Mouse (Mus musculus) ES-E14 (cell line): ENCODE measurements around the gene Pcnx3. TPM values are rescaled to one million over a fixed set of nuclear protein-coding genes. Genes with fewer than 3 reads are reported as not detected.
A peak's percentile ranks its signal among the peaks of the same experiment; 100 is the strongest.

Experiments used
- DNase-seq: peaks from one replicate; pipeline ENCODE4 v3.0.0-alpha.2; 2013; ENCODE audit warnings: low read depth, low spot score
- H3K27ac ChIP-seq: 2 replicates; pipeline ENCODE4 v1.5.1; 2012; ENCODE audit warnings: low read depth, mild to moderate bottlenecking, low read length, moderate library complexity, mixed read lengths; ENCODE audit not compliant: poor library complexity, insufficient read depth, severe bottlenecking
- H3K36me3 ChIP-seq: 2 replicates; pipeline ENCODE4 v1.6.1; 2012; ENCODE audit warnings: mild to moderate bottlenecking, low read length, moderate library complexity, mixed read lengths; ENCODE audit not compliant: control insufficient read depth, poor library complexity, insufficient read depth, severe bottlenecking
- H3K4me1 ChIP-seq, 2 experiments: fragments of 150-350 bp in 1 of 2; sonication (generic) in 1 of 2; 2 replicates each; pipeline ENCODE4 v1.6.1; 2012; ENCODE audit warnings: low read length in 2 of 2, mild to moderate bottlenecking in 1 of 2, mixed read lengths in 1 of 2; ENCODE audit not compliant: control insufficient read depth in 2 of 2, insufficient read depth in 2 of 2, poor library complexity in 1 of 2
- H3K4me3 ChIP-seq, 2 experiments: fragments of 150-350 bp in 1 of 2; sonication (generic) in 1 of 2; 2 replicates each; pipeline ENCODE4 v1.5.1; 2012; ENCODE audit warnings: low read length in 2 of 2, low read depth in 1 of 2, mild to moderate bottlenecking in 1 of 2, mixed read lengths in 1 of 2; ENCODE audit not compliant: insufficient read depth in 1 of 2, poor library complexity in 1 of 2, severe bottlenecking in 1 of 2
- H3K9ac ChIP-seq: 2 replicates; pipeline ENCODE4 v1.6.1; 2012; ENCODE audit warnings: low read depth, mild to moderate bottlenecking, low read length, mixed read lengths; ENCODE audit not compliant: poor library complexity, insufficient read depth, severe bottlenecking
- H3K9me3 ChIP-seq: fragments of 150-350 bp; sonication (generic); 2 replicates; pipeline ENCODE4 v1.6.1; 2012; ENCODE audit warnings: low read depth, mild to moderate bottlenecking, low read length; ENCODE audit not compliant: control insufficient read depth, insufficient read depth
- CHD2 ChIP-seq: IDR thresholded peaks from 2 replicates; pipeline ENCODE4 v1.6.1; 2014; ENCODE audit warnings: mild to moderate bottlenecking, low read depth, low read length, inconsistent platforms
- HCFC1 ChIP-seq: IDR thresholded peaks from 2 replicates; pipeline ENCODE4 v1.6.1; 2012; ENCODE audit warnings: low read length, inconsistent platforms, borderline replicate concordance; ENCODE audit not compliant: insufficient read depth
- MAFK ChIP-seq: IDR thresholded peaks from 2 replicates; pipeline ENCODE4 v1.6.1; 2014; ENCODE audit warnings: mild to moderate bottlenecking, low read depth, low read length, inconsistent platforms; ENCODE audit not compliant: insufficient read depth
- ZC3H11A ChIP-seq: IDR thresholded peaks from 2 replicates; pipeline ENCODE4 v1.6.1; 2012; ENCODE audit warnings: low read depth, mild to moderate bottlenecking, inconsistent platforms, low read length, borderline replicate concordance
- ZNF384 ChIP-seq: IDR thresholded peaks from 2 replicates; pipeline ENCODE4 v1.6.1; 2012; ENCODE audit warnings: low read depth, low read length, inconsistent platforms
- in situ Hi-C, 2 experiments: fragments of 600-800 bp; cut with MboI; formaldehyde crosslinking; loops; one replicate each; pipeline ENCODE4 v1.15.1; 2025; ENCODE audit warnings: low sequenced_read_pairs in 2 of 2, inconsistent platforms in 1 of 2; ENCODE audit not compliant: unreplicated experiment in 2 of 2
- total RNA-seq: library from RNA; depleted of rRNA; stranded (reverse); fragments of 300-350 nt; gene quantifications from 2 replicates; pipeline ENCODE4 v1.2.3, GENCODE M21; 2012

Pcnx3 gene
- total RNA-seq, 1 experiment: 63.9 TPM

- no peak overlapping the region for H3K9ac ChIP-seq
- H3K4me1 ChIP-seq: peaks cover 2 to 19% of the 10 kb centered on the region in 2 experiments; a peak in 2 of 4 replicates
- no peak overlapping the region for H3K4me3 ChIP-seq
- DNase-seq: no peak
- H3K36me3 ChIP-seq: peaks cover 3% of the 10 kb centered on the region; the same call in 1 of the 2 replicates
- TF ChIP-seq ZC3H11A (no peak), HCFC1 (no peak), CHD2 (no peak), MAFK (no peak), ZNF384 (no peak)
- no peaks in the 10 kb centered on the region for H3K9me3 ChIP-seq
- in situ Hi-C loops: no loop called here
- H3K27ac ChIP-seq: no peak overlapping the region
Measured at GRCm38 (mm10) chr19:5722848-5723425, 34.2 kb upstream of the Pcnx3 start.

- DNase-seq: no peak
- Histone ChIP-seq H3K9me3 (no peaks in the 10 kb centered on the region), H3K9ac (no peak overlapping the region), H3K27ac (peak overlapping the region; percentile 9; the same call in 1 of the 2 replicates), H3K4me1 (peaks cover 2 to 13% of the 10 kb centered on the region in 2 experiments; a peak in 2 of 4 replicates), H3K36me3 (peaks cover 3% of the 10 kb centered on the region; the same call in 1 of the 2 replicates), H3K4me3 (no peak overlapping the region)
- TF ChIP-seq ZC3H11A (no peak), MAFK (no peak), HCFC1 (no peak), ZNF384 (no peak), CHD2 (no peak)
- in situ Hi-C loops: no loop called here
Measured at GRCm38 (mm10) chr19:5721233-5721632, 32.5 kb upstream of the Pcnx3 start.

GRCm38 (mm10) chr19:5716955-5717354 is 28.2 kb upstream of the Pcnx3 start:
- in situ Hi-C loops: no loop called here
- H3K27ac ChIP-seq: no peak overlapping the region
- H3K4me1 ChIP-seq: peaks cover 2 to 7% of the 10 kb centered on the region in 2 experiments; a peak in 2 of 4 replicates
- no peak for DNase-seq
- H3K36me3 ChIP-seq: peaks cover 3% of the 10 kb centered on the region; the same call in 1 of the 2 replicates
- TF ChIP-seq HCFC1 (no peak), MAFK (no peak)
- no peaks in the 10 kb centered on the region for H3K9me3 ChIP-seq
- H3K9ac ChIP-seq: no peak overlapping the region
- no peak overlapping the region for H3K4me3 ChIP-seq

GRCm38 (mm10) chr19:5715793-5716688 is 27.3 kb upstream of the Pcnx3 start:
- no peak for DNase-seq
- peak overlapping the region; percentile 42 to 57; a peak in 3 of 4 replicates for H3K4me3 ChIP-seq
- H3K27ac ChIP-seq: no peak overlapping the region
- in situ Hi-C loops: no loop called here
- H3K9ac ChIP-seq: no peak overlapping the region
- no peaks in the 10 kb centered on the region; the same call in 1 of the 2 replicates for H3K36me3 ChIP-seq
- H3K9me3 ChIP-seq: no peaks in the 10 kb centered on the region
- peaks cover 2 to 5% of the 10 kb centered on the region in 2 experiments; a peak in 2 of 4 replicates for H3K4me1 ChIP-seq
- TF ChIP-seq ZC3H11A (no peak), CHD2 (no peak), ZNF384 (no peak), MAFK (no peak), HCFC1 (no peak)
